Mouse (Mus musculus): ENCODE data around the gene Skap2. TPM values are rescaled to one million over a fixed set of nuclear protein-coding genes. Genes with fewer than 3 reads are reported as not detected.

Skap2 gene
- polyA plus RNA-seq, 1 experiment from 2014 or later, result 3.6 TPM

DNA sequence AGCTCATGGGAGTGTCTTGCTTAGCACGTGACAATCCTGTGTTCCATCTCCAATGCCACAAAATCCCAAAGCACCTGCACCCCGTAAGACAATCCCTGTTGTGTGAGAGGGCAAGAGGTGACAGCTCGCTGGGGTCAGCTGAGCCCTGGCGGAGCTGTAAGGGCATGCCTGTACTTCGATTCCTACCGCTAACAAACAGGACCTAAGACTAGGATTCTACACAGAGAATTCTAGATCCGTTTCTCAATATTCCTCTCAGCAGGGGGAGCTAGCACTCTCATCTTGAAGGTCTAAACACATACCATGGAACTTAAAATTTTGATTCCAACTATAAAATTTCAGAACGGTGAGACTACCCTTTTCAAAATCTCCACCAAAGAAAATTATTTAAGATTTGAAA lies 9.7 kb downstream of the Skap2 start:
- whole genome bisulfite sequencing, result 30% methylated on average over 8 of the region's 8 CpGs
- Histone ChIP-seq H3K27ac (no peak overlapping the region), H3K9ac (no peak overlapping the region), H3K27me3 (peaks cover 80% of the 10 kb centered on the region), H3K4me1 (no peaks in the 10 kb centered on the region), H3K4me3 (no peak overlapping the region), H3K9me3 (replicated peaks) (no peaks in the 10 kb centered on the region), H3K36me3 (ENCODE audit: poor library complexity, severe bottlenecking) (no peaks in the 10 kb centered on the region), H3K4me2 (no peak overlapping the region)
- no peak for ATAC-seq

DNA sequence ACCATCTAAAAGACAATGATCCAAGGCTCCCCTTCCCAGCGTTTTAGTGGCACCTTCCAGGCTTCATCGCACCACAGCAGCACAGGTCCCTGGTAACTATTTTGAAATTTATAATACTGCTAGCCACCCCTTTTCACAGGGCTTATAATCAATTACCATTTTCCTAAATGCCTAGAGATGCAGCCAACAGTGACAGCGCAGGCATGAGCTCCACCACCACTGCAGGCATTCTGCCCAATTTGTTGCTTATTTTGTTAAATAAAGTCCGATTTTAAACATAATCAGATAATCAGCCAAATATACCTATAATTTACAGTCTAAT lies 13.2 kb downstream of the Skap2 start:
- no peak for ATAC-seq
- H3K27ac ChIP-seq, result no peak overlapping the region
- peaks cover 58% of the 10 kb centered on the region for H3K27me3 ChIP-seq
- H3K4me1 ChIP-seq, result no peaks in the 10 kb centered on the region
- H3K9me3 ChIP-seq (replicated peaks), result no peaks in the 10 kb centered on the region
- no peaks in the 10 kb centered on the region for H3K36me3 ChIP-seq (ENCODE audit: poor library complexity, severe bottlenecking)
- no peak overlapping the region for H3K4me3 ChIP-seq
- H3K4me2 ChIP-seq, result no peak overlapping the region
- no peak overlapping the region for H3K9ac ChIP-seq
- 65% methylated on average over 4 of the region's 4 CpGs for WGBS

DNA sequence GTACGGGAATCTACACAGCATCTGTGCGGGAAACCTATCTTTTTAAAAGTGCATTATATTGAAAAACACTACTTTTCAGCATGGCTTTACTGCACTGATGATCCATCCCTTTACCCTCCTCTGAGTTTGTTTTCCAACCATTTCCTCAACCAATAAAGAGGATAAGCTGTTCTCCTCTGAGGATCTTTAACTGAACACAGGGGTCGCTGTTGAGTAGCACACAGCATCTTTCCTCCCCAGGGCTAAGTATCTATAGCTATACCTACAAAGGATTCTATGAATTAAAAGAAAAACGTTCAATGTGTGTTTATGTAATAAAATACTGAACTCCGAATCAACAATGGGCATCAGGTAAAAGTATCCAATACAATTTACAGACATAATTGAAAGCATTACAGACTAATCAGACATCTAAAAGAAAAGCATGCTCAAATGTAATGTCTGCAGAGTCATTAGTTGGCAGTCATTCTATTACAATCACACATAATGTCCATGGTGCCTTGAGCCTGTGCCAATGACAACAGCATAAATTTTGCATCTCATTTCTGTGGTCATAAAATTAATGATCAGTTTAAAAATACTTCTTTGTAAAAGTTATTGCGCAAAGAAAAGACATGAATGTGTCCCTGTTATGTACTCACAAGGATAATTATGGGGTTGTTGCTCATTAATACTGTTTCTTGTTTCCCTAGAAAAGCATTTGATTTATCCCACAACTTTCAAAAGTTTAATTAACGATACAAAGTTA lies 13.8 kb downstream of the Skap2 start:
- H3K27ac ChIP-seq, result no peak overlapping the region
- H3K9ac ChIP-seq, result no peak overlapping the region
- no peak overlapping the region for H3K4me2 ChIP-seq
- no peak for ATAC-seq
- 44% methylated on average over 7 of the region's 7 CpGs for WGBS
- peaks cover 53% of the 10 kb centered on the region for H3K27me3 ChIP-seq
- no peaks in the 10 kb centered on the region for H3K36me3 ChIP-seq (ENCODE audit: poor library complexity, severe bottlenecking)
- no peaks in the 10 kb centered on the region for H3K4me1 ChIP-seq
- H3K4me3 ChIP-seq, result no peak overlapping the region
- no peaks in the 10 kb centered on the region for H3K9me3 ChIP-seq (replicated peaks)

DNA sequence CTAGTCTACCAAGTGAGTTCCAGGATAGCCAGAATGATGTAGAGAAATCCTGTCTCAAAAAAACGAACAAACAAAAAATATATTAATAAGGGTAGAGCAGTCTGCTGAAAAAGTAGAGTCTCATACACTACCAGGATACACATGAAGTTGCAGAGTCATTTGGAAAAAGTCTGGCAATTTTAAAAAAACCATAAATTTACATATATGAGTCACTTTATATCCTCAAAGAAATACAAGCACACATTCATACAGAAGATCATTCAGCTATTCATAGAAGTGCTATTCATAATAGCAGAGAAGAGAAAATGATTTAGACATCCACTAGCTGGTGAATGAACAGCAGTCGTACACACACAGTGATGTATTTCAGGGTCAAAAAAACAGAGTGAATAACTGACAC lies 24.4 kb downstream of the Skap2 start:
- no peak overlapping the region for H3K4me3 ChIP-seq
- H3K9me3 ChIP-seq (replicated peaks), result no peaks in the 10 kb centered on the region
- peaks cover 2% of the 10 kb centered on the region; the same call in 1 of the 2 replicates for H3K4me1 ChIP-seq
- 83% methylated on average over 2 of the region's 2 CpGs for WGBS
- H3K9ac ChIP-seq, result no peak overlapping the region
- no peak overlapping the region for H3K4me2 ChIP-seq
- no peaks in the 10 kb centered on the region for H3K36me3 ChIP-seq (ENCODE audit: poor library complexity, severe bottlenecking)
- H3K27me3 ChIP-seq, result no peaks in the 10 kb centered on the region
- no peak overlapping the region for H3K27ac ChIP-seq
- no peak for ATAC-seq

DNA sequence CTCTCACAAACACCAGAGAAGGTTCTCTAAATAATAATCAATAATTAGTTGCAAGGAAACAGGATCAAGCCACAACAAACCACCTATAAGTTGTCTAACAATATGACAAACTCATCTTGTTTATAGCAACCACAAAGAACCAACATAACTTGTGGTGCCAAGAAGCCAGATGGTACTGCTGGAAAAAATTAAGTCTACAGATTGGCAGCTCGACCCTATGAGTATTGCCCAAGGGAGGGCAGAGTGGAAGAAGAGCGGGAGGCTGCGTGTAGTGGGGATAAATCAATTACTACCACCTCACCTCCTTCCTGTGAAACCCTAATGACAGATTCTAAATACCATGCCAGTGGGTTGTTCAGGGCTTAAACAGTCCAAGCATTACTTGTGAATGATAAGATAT lies 34.7 kb downstream of the Skap2 start:
- Histone ChIP-seq H3K4me2 (no peak overlapping the region), H3K27ac (no peak overlapping the region), H3K4me3 (no peak overlapping the region), H3K4me1 (no peaks in the 10 kb centered on the region), H3K27me3 (no peaks in the 10 kb centered on the region), H3K36me3 (ENCODE audit: poor library complexity, severe bottlenecking) (no peaks in the 10 kb centered on the region), H3K9ac (no peak overlapping the region), H3K9me3 (replicated peaks) (no peaks in the 10 kb centered on the region)
- ATAC-seq, result no peak
- 69% methylated on average over 3 of the region's 3 CpGs for WGBS

DNA sequence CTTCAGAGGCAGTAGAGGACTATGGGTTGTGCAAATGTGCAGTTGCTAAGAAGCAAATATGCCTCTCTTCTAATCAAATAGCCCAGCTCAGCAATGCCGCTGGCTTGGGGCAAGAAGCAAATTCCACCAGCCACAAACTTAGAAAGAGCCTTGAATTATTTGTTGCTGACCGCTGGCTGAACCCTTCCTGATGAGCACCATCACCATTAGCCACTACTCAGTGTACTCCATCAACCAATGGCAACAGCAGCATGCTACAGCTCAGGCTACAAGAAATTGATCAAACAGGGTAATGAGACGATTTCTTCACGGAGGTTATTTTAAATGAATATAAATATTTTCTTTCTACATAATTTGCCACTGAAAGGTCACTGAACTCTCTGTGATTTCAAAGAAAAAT lies 36.6 kb downstream of the Skap2 start:
- H3K27ac ChIP-seq, result no peak overlapping the region
- WGBS, result 54% methylated on average over 4 of the region's 4 CpGs
- H3K4me1 ChIP-seq, result no peaks in the 10 kb centered on the region
- no peak overlapping the region for H3K9ac ChIP-seq
- no peaks in the 10 kb centered on the region for H3K27me3 ChIP-seq
- no peaks in the 10 kb centered on the region for H3K36me3 ChIP-seq (ENCODE audit: poor library complexity, severe bottlenecking)
- ATAC-seq, result no peak
- no peak overlapping the region for H3K4me2 ChIP-seq
- H3K9me3 ChIP-seq (replicated peaks), result no peaks in the 10 kb centered on the region
- H3K4me3 ChIP-seq, result no peak overlapping the region

DNA sequence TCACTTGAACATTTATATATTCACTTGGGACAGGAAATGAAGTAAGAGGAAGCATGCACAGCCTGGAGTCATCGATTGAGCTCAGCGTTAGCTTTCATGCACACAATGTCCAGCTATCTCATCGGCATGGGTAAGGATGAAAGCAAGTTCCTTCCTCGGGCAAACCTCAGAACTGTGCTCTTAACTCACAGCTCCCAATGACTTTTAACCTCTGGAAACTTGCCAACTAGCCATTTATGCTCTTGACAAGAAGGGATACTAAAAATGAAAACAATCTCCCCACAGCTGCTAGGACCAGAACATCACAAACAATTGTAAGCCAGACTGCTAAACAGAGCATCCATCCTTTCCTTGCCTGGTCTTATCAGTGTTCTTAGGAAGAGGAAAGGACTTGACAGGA lies 53.4 kb downstream of the Skap2 start:
- no peak for ATAC-seq
- no peaks in the 10 kb centered on the region for H3K27me3 ChIP-seq
- 91% methylated on average over 4 of the region's 4 CpGs for WGBS
- H3K9ac ChIP-seq, result no peak overlapping the region
- H3K4me2 ChIP-seq, result no peak overlapping the region
- H3K4me3 ChIP-seq, result no peak overlapping the region
- no peaks in the 10 kb centered on the region for H3K9me3 ChIP-seq (replicated peaks)
- no peaks in the 10 kb centered on the region for H3K36me3 ChIP-seq (ENCODE audit: poor library complexity, severe bottlenecking)
- H3K27ac ChIP-seq, result no peak overlapping the region
- no peaks in the 10 kb centered on the region for H3K4me1 ChIP-seq

DNA sequence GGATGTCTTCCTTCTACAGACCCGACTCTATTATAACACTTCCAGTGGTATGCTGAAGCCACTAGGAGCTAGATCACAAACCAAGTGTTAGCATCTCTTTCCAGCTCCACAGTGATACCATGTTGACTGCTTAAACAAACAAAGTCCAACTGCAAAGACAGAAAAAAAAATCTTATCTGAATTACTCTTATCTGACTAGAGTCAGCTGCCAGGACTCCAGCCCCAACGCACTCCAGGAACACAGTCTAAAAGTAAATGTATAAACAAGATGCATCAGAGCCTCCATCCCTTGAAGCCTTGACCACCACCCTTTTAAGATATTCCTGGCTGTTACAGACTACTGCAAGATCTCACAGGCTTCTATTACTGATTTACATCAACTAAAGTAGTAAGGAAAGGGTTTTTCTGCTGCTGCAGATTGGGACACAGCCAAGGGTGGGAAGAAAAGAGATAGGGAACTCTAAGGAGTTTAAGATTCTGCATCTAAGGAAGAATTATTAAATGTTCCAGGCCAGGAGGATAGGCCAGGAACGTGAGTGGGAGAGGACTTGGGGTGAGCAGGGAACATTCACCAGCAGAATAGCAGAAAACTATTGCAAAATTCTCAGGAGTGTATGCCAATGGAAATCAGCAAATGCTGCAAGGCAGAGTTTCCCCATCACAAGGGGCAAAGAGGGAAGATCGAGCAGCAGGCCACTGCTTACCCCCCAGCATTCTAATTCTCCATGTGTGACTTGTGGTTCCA lies 56.1 kb downstream of the Skap2 start:
- no peak overlapping the region for H3K9ac ChIP-seq

DNA sequence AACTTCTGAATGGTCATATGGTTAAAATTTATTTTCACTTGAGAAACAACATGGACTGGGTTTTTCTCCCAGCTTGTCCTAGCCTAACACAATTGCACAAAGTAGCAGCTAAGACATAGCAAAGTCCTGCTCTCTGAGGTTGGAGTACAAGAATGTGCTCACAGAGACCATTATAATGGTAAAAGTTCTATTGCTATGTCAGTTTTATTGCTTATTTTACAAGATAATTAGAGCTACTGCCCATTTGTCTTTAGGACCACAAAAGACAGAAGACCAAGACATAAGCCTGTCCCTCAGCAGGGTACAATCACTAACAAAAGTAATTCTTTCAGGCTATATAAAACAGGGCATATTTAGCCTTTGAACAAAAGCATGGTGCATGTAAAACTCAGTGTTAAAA lies 64.7 kb downstream of the Skap2 start:
- H3K27me3 ChIP-seq, result peaks cover 4% of the 10 kb centered on the region; the same call in 1 of the 2 replicates
- H3K36me3 ChIP-seq (ENCODE audit: poor library complexity, severe bottlenecking), result no peaks in the 10 kb centered on the region
- H3K9me3 ChIP-seq (replicated peaks), result no peaks in the 10 kb centered on the region

More for the DNA sequence above, 56.1 kb downstream of the Skap2 start:
- no peak for ATAC-seq
- H3K4me3 ChIP-seq, result no peak overlapping the region
- H3K27me3 ChIP-seq, result no peaks in the 10 kb centered on the region
- WGBS, result 90% methylated on average over 4 of the region's 4 CpGs
- H3K36me3 ChIP-seq (ENCODE audit: poor library complexity, severe bottlenecking), result no peaks in the 10 kb centered on the region
- no peak overlapping the region for H3K27ac ChIP-seq
- no peak overlapping the region for H3K4me2 ChIP-seq
- H3K9me3 ChIP-seq (replicated peaks), result no peaks in the 10 kb centered on the region
- H3K4me1 ChIP-seq, result no peaks in the 10 kb centered on the region

DNA sequence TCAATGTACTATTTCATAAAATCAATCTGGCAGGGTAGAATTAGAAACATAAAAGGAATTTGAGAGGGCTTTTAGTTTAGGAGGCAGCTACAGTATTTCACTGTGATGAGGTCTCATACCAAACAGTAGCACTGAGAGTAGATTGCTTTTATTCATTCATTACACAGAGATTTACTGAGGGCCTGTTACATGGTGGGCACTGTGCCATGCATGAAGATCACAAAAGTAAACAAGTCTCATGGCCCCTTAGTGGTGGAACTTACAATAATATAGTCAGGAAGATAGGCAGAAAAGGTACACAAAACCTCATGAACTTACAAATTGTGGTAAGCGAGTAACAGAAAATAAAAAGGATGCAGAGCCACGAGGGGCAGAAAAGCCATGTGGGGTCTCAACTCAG lies 67.4 kb downstream of the Skap2 start:
- Histone ChIP-seq H3K4me1 (no peaks in the 10 kb centered on the region), H3K27me3 (peaks cover 16% of the 10 kb centered on the region), H3K36me3 (ENCODE audit: poor library complexity, severe bottlenecking) (no peaks in the 10 kb centered on the region), H3K27ac (no peak overlapping the region), H3K4me2 (no peak overlapping the region), H3K9me3 (replicated peaks) (no peaks in the 10 kb centered on the region), H3K9ac (no peak overlapping the region), H3K4me3 (no peak overlapping the region)
- 77% methylated on average over 2 of the region's 2 CpGs for WGBS
- ATAC-seq, result no peak

More for the DNA sequence above, 64.7 kb downstream of the Skap2 start:
- H3K4me3 ChIP-seq, result no peak overlapping the region
- no peak overlapping the region for H3K9ac ChIP-seq
- no peak overlapping the region for H3K27ac ChIP-seq
- no peak overlapping the region for H3K4me2 ChIP-seq
- ATAC-seq, result no peak
- no peaks in the 10 kb centered on the region for H3K4me1 ChIP-seq

DNA sequence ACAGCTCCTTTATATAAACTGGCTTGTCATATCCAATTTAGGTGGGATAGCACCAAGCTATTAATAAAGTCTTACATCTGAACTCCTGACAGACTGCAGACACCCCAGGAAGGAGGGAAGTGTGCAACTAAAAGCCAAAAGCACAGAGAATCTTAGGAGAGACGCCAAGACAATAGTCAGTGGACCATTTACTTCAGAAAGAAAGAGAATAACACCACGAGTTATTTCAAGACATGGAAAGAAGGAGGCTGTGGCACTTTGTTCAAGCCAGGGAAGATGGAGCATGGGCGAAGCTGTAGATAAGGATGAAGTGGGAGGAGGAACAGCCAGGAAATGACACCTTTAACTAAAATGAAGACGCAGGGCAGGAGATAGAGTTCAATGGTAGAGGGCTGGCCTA lies 78.4 kb downstream of the Skap2 start:
- H3K9ac ChIP-seq, result no peak overlapping the region
- H3K27ac ChIP-seq, result no peak overlapping the region
- 66% methylated on average over 4 of the region's 4 CpGs for WGBS

DNA sequence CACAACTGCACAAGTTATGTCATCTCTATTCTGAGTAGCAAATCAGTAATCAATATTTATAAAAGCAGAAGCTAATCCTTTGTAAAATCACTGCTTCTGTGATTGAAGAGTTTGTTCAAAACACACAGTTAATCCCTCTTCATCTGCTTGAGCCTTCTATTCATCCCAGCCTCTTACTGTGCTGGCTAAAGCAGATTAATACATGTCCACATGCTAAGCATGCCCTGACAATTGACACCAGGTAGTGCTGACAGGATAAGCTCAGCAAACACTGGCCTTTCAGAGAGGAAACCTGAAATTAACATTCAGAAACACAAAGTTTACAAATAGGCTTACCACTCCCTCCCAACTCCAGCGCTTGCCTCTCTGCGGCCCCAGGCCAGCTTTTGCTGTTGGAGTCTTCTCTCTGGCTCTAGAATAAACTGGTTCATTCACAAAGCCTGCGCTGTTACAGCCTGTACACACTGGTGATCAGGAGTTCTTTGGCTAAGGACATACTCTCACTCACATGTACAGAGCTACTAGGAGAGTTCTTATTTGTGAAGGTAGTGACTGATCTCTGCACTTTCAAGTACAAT lies 79.2 kb downstream of the Skap2 start:
- 13% methylated on average over 3 of the region's 3 CpGs for WGBS
- no peak overlapping the region for H3K4me3 ChIP-seq
- no peaks in the 10 kb centered on the region for H3K4me1 ChIP-seq
- H3K9ac ChIP-seq, result no peak overlapping the region
- no peak overlapping the region for H3K27ac ChIP-seq
- H3K36me3 ChIP-seq (ENCODE audit: poor library complexity, severe bottlenecking), result no peaks in the 10 kb centered on the region
- H3K27me3 ChIP-seq, result peaks cover 62% of the 10 kb centered on the region
- H3K4me2 ChIP-seq, result no peak overlapping the region
- H3K9me3 ChIP-seq (replicated peaks), result no peaks in the 10 kb centered on the region
- ATAC-seq, result no peak

More for the DNA sequence above, 78.4 kb downstream of the Skap2 start:
- Histone ChIP-seq H3K4me3 (no peak overlapping the region), H3K4me1 (no peaks in the 10 kb centered on the region), H3K4me2 (no peak overlapping the region), H3K27me3 (peaks cover 54% of the 10 kb centered on the region), H3K9me3 (replicated peaks) (no peaks in the 10 kb centered on the region), H3K36me3 (ENCODE audit: poor library complexity, severe bottlenecking) (no peaks in the 10 kb centered on the region)
- no peak for ATAC-seq
